Mouse (Mus musculus): Measurements from ENCODE around the gene Ebf1.

DNA sequence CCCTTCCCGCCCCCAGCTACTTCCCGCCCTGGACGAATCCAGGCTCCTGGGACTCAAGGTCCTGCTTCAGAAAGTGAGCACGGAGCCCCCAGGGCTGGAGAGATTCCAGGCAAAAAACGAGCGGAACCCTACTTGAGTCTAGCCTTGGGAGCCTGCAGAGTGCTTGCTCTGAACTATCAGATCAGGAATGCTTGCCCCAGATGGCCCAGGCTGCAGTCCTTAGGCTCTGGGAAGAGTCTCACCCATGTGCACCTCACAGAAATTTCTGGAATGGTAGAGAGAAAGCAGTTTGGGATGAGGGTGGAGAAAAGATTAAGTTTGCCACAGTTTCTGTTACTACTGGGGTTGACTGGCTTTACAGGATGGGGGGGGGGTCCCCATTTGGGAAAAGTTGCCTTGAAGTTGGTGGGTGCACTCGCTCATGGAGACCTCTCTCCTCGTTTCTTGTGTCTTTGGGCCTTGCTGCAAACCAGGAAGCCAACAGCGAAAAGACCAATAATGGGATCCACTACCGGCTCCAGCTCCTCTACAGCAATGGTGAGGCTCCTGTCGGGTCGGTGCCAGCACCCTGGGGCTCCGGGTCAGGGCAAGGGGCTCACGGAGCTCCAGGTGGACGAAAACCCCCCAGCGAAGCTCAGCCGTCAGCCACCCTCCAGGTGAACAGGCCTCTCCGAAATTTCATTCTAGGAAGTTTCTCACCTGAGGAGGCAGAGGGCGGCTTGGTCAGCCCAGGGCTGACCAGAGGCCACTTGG lies 3.8 kb downstream of the Ebf1 start:
- TF ChIP-seq ETS1 (IDR thresholded peaks at IDR 0.05; ENCODE audit: low read depth, low read length) (no peak), MYC (IDR thresholded peaks at IDR 0.05; ENCODE audit: low read depth, low read length) (no peak), TBP (IDR thresholded peaks at IDR 0.05; ENCODE audit: low read depth, low read length) (no peak), ZMIZ1 (IDR thresholded peaks at IDR 0.05; ENCODE audit: low read depth, low read length) (no peak), CTCF (IDR thresholded peaks at IDR 0.05 in 2 of 3, conservative IDR thresholded peaks at IDR 0.05 in 1 of 3; ENCODE audit: control insufficient read depth in 1 of 3, insufficient read depth in 1 of 3, low read depth in 2 of 3, low read length in 3 of 3, poor library complexity in 1 of 3, severe bottlenecking in 1 of 3) (no peak)

Data from MEL (cell line).